Mouse (Mus musculus): ENCODE results near the gene Pard3b. TPM values are rescaled to one million over a fixed set of nuclear protein-coding genes. Genes with fewer than 3 reads are reported as not detected.

The Pard3b gene
- total and polyA plus RNA-seq, 3 experiments: 0.30 to 0.75 (median 0.63) TPM

DNA sequence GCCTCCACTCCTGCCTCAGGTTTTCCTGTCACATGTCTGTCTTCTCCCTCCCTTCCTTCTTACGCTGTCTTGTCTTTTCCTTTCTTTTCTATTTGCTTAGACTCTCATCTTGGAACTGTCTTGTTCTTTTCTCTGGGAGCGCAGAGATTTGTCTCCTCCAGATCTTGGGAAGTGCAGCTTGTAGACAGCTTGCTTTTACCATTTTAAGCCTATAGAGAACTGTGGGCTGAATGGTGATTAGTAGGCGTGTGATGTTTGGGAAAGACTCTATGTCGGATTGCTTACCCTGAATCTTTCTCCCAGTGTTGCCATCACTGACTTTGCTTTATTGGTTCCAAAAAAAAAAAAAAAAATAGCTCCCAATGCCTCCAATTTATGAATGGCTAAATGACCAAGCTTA is 760.1 kb downstream of the Pard3b start:
- dilution Hi-C loops (cut with MboI; ENCODE audit: extremely low pct_ligation_motif_present, extremely low pct_unique_long_range_greater_than_20kb, low sequenced_read_pairs) (no loop called here), in situ Hi-C loops (cut with MboI; ENCODE audit: low pct_ligation_motif_present, low pct_unique_long_range_greater_than_20kb, low sequenced_read_pairs) (no loop called here)
- Histone ChIP-seq H3K9ac (ENCODE audit: insufficient read depth, low read depth) (no peak overlapping the region), H3K27ac (ENCODE audit: insufficient read depth, low read depth) (no peak overlapping the region), H3K27me3 (replicated peaks) (no peaks in the 10 kb centered on the region), H3K4me2 (ENCODE audit: insufficient read depth, low read depth, poor library complexity, severe bottlenecking) (no peak overlapping the region), H3K36me3 (replicated peaks in 1 of 2; ENCODE audit: control insufficient read depth in 1 of 2, insufficient read depth in 1 of 2, low read length in 1 of 2) (no peaks in the 10 kb centered on the region), H3K79me2 (replicated peaks; ENCODE audit: control insufficient read depth, extremely low read depth, insufficient read depth, poor library complexity, severe bottlenecking) (no peaks in the 10 kb centered on the region), H3K9me3 (replicated peaks; ENCODE audit: low read length) (no peaks in the 10 kb centered on the region), H3K4me3 (replicated peaks in 1 of 3; ENCODE audit: low read depth in 2 of 3, low read length in 2 of 3, poor library complexity in 1 of 3) (no peak overlapping the region), H3K4me1 (ENCODE audit: control insufficient read depth in 1 of 2, insufficient read depth in 2 of 2) (no peaks in the 10 kb centered on the region)
- TF ChIP-seq TBP (conservative IDR thresholded peaks at IDR 0.05; ENCODE audit: low read depth, low read length) (no peak), MAZ (IDR thresholded peaks at IDR 0.05; ENCODE audit: low read depth, low read length) (no peak), USF2 (conservative IDR thresholded peaks at IDR 0.05; ENCODE audit: low read depth, low read length) (no peak), ELF1 (IDR thresholded peaks at IDR 0.05; ENCODE audit: low read depth, low read length) (no peak), CTCF (conservative IDR thresholded peaks at IDR 0.05 in 1 of 2, IDR thresholded peaks at IDR 0.05 in 1 of 2; ENCODE audit: low read depth in 2 of 2, low read length in 2 of 2) (no peak), JUN (IDR thresholded peaks at IDR 0.05; ENCODE audit: insufficient read depth, low read depth, low read length) (no peak), MAFK (IDR thresholded peaks at IDR 0.05; ENCODE audit: insufficient replicate concordance, low read length) (no peak), EP300 (IDR thresholded peaks at IDR 0.05; ENCODE audit: low read length) (no peak), USF1 (IDR thresholded peaks at IDR 0.05; ENCODE audit: low read depth, low read length) (no peak), TCF12 (IDR thresholded peaks at IDR 0.05; ENCODE audit: low read depth, low read length) (no peak), MXI1 (IDR thresholded peaks at IDR 0.05; ENCODE audit: low read depth, low read length) (no peak), POLR2A (IDR thresholded peaks at IDR 0.05; ENCODE audit: low read depth, low read length) (no peak), POLR2AphosphoS2 (IDR thresholded peaks at IDR 0.05; ENCODE audit: low read depth, low read length) (no peak), CHD1 (IDR thresholded peaks at IDR 0.05; ENCODE audit: low read depth, low read length) (no peak), ZNF384 (IDR thresholded peaks at IDR 0.05; ENCODE audit: low read depth, low read length) (no peak), E2F4 (IDR thresholded peaks at IDR 0.05; ENCODE audit: insufficient replicate concordance, low read depth, low read length) (no peak), HCFC1 (IDR thresholded peaks at IDR 0.05; ENCODE audit: low read depth, low read length) (no peak)
- DNase-seq (ENCODE audit: extremely low read depth): no peak

DNA sequence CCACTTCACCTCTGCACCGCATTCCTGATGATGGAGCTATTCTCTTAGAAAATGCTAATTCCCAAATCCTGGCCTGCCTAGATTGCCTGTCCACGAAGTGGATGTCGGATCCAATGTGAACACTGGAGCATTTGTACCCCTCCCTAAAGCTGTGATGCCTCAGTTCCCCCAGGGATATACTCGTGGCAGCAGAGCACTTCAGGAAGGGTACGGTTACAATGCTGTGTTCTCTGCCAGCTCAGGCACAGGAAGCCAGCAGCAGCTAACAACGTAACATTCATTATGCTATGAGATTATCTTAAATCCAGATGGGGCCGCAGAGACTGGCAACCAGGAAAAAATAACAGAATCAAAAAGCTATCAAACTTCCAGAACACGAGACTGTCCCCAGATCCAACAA is 766.4 kb downstream of the Pard3b start:
- no peaks in the 10 kb centered on the region for H3K9me3 ChIP-seq (replicated peaks; ENCODE audit: low read length)
- no peak overlapping the region for H3K9ac ChIP-seq (ENCODE audit: insufficient read depth, low read depth)
- no peak overlapping the region for H3K27ac ChIP-seq (ENCODE audit: insufficient read depth, low read depth)
- in situ Hi-C loops (cut with MboI; ENCODE audit: low pct_ligation_motif_present, low pct_unique_long_range_greater_than_20kb, low sequenced_read_pairs) (no loop called here), dilution Hi-C loops (cut with MboI; ENCODE audit: extremely low pct_ligation_motif_present, extremely low pct_unique_long_range_greater_than_20kb, low sequenced_read_pairs) (no loop called here)
- DNase-seq (ENCODE audit: extremely low read depth): no peak
- H3K27me3 ChIP-seq (replicated peaks): no peaks in the 10 kb centered on the region
- no peak overlapping the region for H3K4me3 ChIP-seq (replicated peaks in 1 of 3; ENCODE audit: low read depth in 2 of 3, low read length in 2 of 3, poor library complexity in 1 of 3)
- H3K36me3 ChIP-seq (replicated peaks in 1 of 2; ENCODE audit: control insufficient read depth in 1 of 2, insufficient read depth in 1 of 2, low read length in 1 of 2): no peaks in the 10 kb centered on the region
- no peak overlapping the region for H3K4me2 ChIP-seq (ENCODE audit: insufficient read depth, low read depth, poor library complexity, severe bottlenecking)
- TF ChIP-seq RCOR1 (conservative IDR thresholded peaks at IDR 0.05; ENCODE audit: low read depth, low read length): no peak
- TF ChIP-seq USF2 (conservative IDR thresholded peaks at IDR 0.05; ENCODE audit: low read depth, low read length): no peak
- TF ChIP-seq MEF2A (IDR thresholded peaks at IDR 0.05; ENCODE audit: borderline replicate concordance, low read depth, low read length): no peak
- no peak for TF ChIP-seq CHD2 (IDR thresholded peaks at IDR 0.05; ENCODE audit: low read length)
- TF ChIP-seq MAZ (IDR thresholded peaks at IDR 0.05; ENCODE audit: low read depth, low read length): no peak
- no peak for TF ChIP-seq MAX (IDR thresholded peaks at IDR 0.05; ENCODE audit: low read length)
- no peak for TF ChIP-seq ZNF384 (IDR thresholded peaks at IDR 0.05; ENCODE audit: low read depth, low read length)
- TF ChIP-seq JUND (conservative IDR thresholded peaks at IDR 0.05; ENCODE audit: low read depth, low read length): no peak
- no peak for TF ChIP-seq RAD21 (IDR thresholded peaks at IDR 0.05; ENCODE audit: low read depth, low read length)
- no peak for TF ChIP-seq NELFE (IDR thresholded peaks at IDR 0.05; ENCODE audit: low read depth, low read length)
- no peak for TF ChIP-seq HCFC1 (IDR thresholded peaks at IDR 0.05; ENCODE audit: low read depth, low read length)
- no peak for TF ChIP-seq MAFK (IDR thresholded peaks at IDR 0.05; ENCODE audit: insufficient replicate concordance, low read length)
- no peaks in the 10 kb centered on the region for H3K79me2 ChIP-seq (replicated peaks; ENCODE audit: control insufficient read depth, extremely low read depth, insufficient read depth, poor library complexity, severe bottlenecking)
- no peaks in the 10 kb centered on the region for H3K4me1 ChIP-seq (ENCODE audit: control insufficient read depth in 1 of 2, insufficient read depth in 2 of 2)
